Mouse (Mus musculus) neural tube, embryonic 10.5 days (tissue): ENCODE measurements around the gene Mpp1.

Experiments
- DNase-seq: peaks from one replicate; pipeline ENCODE4 v3.0.0-alpha.2; 2017; ENCODE audit warnings: low spot score; ENCODE audit errors: extremely low spot score

Gene Mpp1

DNA sequence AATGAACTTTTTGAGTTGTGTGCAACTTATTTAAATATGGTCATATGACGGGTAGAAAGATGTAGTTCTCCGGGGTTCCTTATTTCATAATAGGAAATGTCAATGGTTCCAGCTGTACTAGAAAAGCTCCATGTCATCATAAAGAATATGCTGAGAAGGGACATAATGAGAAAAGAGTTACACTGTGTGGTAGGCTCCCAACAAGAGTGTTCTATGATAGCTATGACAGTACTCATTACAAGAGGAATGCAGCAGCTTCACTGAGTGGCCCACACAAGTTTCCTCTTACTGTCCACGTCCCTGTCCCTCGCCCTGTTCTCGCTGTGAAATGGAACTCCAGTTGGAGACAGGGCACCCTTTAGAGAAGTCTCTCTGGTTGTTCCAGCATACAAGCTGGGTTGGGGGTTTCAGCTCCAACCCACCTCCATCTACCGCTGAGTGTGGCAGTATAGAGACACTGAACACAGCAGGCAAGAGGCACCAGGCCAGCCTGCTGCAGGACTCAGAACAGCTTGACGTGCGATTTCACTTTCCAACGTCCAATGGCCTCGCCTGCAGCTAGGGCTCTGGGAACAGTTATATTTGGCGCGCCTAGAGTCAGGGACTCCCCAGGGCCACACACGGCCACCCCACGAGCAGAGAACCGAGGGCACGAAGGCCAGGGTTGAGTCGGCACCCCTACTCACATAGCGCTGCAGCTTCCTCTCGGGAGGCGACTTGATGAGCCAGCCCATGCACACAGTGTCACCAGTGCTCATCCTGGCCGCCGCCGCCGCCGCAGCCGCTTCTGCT is 46.6 kb downstream of the Mpp1 start:
- DNase-seq = peak; percentile 33

DNA sequence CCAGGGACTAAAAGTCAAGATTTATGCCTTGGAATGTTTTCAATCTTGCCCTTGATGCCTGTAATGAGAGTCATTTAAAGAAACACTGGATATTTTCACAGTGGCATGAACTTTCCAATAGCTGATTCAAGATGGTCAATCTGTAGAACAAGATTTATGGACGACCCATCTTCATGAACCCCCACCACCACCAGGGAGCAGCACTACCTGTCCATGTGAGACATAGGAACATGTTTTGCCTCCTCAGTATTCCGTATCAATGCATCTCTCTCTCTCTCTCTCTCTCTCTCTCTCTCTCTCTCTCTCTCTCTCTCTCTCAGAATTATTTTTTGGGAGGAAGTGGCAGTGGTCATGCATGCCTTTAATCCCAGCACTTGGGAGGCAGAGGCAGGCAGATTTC is 48.5 kb downstream of the Mpp1 start:
- no peak for DNase-seq
